In genomic region chr19:21897122-21897827, GRCm38 (mm10) we compare ENCODE assay signal across 9 mouse cellular contexts.
DNase-seq lines count a peak whose midpoint lies in the region; ATAC-seq lines count a peak whose summit lies in the region.
"Had no signal": no experiment of that assay in that cellular context is flagged by ENCODE, and none has a peak within 500 bp of the region (broad histone marks: within the 10 kb centered on the region; RNA-seq: fewer than 3 reads in every experiment).

No protein-coding gene starts in this region.

- H3K9me3 ChIP-seq in heart, embryonic 14.5 days (ENCODE audit: control insufficient read depth, low read length) = no peaks in the 10 kb centered on the region
- H3K9me3 ChIP-seq in limb, embryonic 12.5 days = no peaks in the 10 kb centered on the region
- H3K9me3 ChIP-seq: hindbrain, embryonic 12.5 days had no signal

- no peak overlapping the region for H3K9ac ChIP-seq in heart, embryonic 14.5 days (ENCODE audit: low read length)
- no peak overlapping the region for H3K9ac ChIP-seq in limb, embryonic 12.5 days (replicated peaks)
- H3K9ac ChIP-seq: hindbrain, embryonic 12.5 days had no signal

- H3K27me3 ChIP-seq in heart, embryonic 14.5 days (ENCODE audit: control insufficient read depth, insufficient read depth, low read length) = no peaks in the 10 kb centered on the region
- no peaks in the 10 kb centered on the region for H3K27me3 ChIP-seq in limb, embryonic 12.5 days
- H3K27me3 ChIP-seq: hindbrain, embryonic 12.5 days had no signal

- no peak overlapping the region for H3K4me3 ChIP-seq in heart, embryonic 14.5 days (ENCODE audit: control insufficient read depth in 1 of 2, insufficient read depth in 1 of 2, low read depth in 1 of 2, low read length in 2 of 2)
- no peak overlapping the region for H3K4me3 ChIP-seq in limb, embryonic 12.5 days (replicated peaks)
- H3K4me3 ChIP-seq: hindbrain, embryonic 12.5 days had no signal

- peaks cover 0 to 2% of the 10 kb centered on the region in 2 experiments; a peak in 1 of 4 replicates for H3K4me1 ChIP-seq in heart, embryonic 14.5 days (ENCODE audit: control insufficient read depth in 2 of 2, insufficient read depth in 2 of 2, low read length in 2 of 2)
- H3K4me1 ChIP-seq in limb, embryonic 12.5 days (replicated peaks) = peaks cover 4% of the 10 kb centered on the region
- H3K4me1 ChIP-seq: hindbrain, embryonic 12.5 days had no signal

- H3K4me2 ChIP-seq in heart, embryonic 14.5 days (ENCODE audit: low read length) = no peak overlapping the region
- H3K4me2 ChIP-seq in limb, embryonic 12.5 days = no peak overlapping the region
- H3K4me2 ChIP-seq: hindbrain, embryonic 12.5 days had no signal

- peak overlapping the region; percentile 78 to 90 for H3K27ac ChIP-seq in heart, embryonic 14.5 days (replicated peaks in 1 of 2; ENCODE audit: control insufficient read depth in 1 of 2, insufficient read depth in 1 of 2, low read depth in 2 of 2, low read length in 2 of 2)
- peak overlapping the region; percentile 29; the same call in 1 of the 2 replicates for H3K27ac ChIP-seq in limb, embryonic 12.5 days
- H3K27ac ChIP-seq: hindbrain, embryonic 12.5 days had no signal

- 55% methylated on average over 7 of the region's 7 CpGs for WGBS in heart, embryonic 14.5 days
- 77% methylated on average over 7 of the region's 7 CpGs for WGBS in limb, embryonic 12.5 days

- DNase-seq in layer of hippocampus, adult 9-11 months = peak; percentile 10
- no peak for DNase-seq in layer of hippocampus, postnatal 36 days
- DNase-seq in spleen, adult 12 weeks (ENCODE audit: low spot score) = peak; percentile 12
- no peak for DNase-seq in frontal cortex, postnatal 25 days (ENCODE audit: low spot score in 2 of 2)
- DNase-seq in adipocyte (ENCODE audit: low spot score) = no peak

- no peaks in the 10 kb centered on the region for H3K36me3 ChIP-seq in heart, embryonic 14.5 days (ENCODE audit: control insufficient read depth, insufficient read depth, low read length)
- no peaks in the 10 kb centered on the region for H3K36me3 ChIP-seq in limb, embryonic 12.5 days
- H3K36me3 ChIP-seq: hindbrain, embryonic 12.5 days had no signal

- ATAC-seq in heart, embryonic 14.5 days (ENCODE audit: insufficient number of reproducible peaks, insufficient read depth, low FRiP score, low read depth) = peak; percentile 50
- no peak for ATAC-seq in limb, embryonic 12.5 days (ENCODE audit: insufficient number of reproducible peaks, insufficient read depth, low FRiP score, low TSS enrichment, low read depth)
- no peak for ATAC-seq in erythroid progenitor cell, adult 5-6 weeks (replicated peaks; ENCODE audit: low FRiP score, poor library complexity, severe bottlenecking)

Comparison
In these comparisons a context has a peak if more than half of its experiments do, and no peak if none do; other contexts are left out.
1. DNase-seq: peak in layer of hippocampus, adult 9-11 months (single experiment) and spleen, adult 12 weeks (single experiment); none in layer of hippocampus, postnatal 36 days (0 of 2), frontal cortex, postnatal 25 days (0 of 2) and adipocyte (single experiment).